Mouse (Mus musculus) spleen, postnatal 10 days (tissue): ENCODE data around the gene Taok3.

Source experiments
- DNase-seq, 2 experiments: peaks; one replicate each; pipeline ENCODE4 v3.0.0; 2021 to 2022; ENCODE audit warnings: low spot score in 2 of 2

Taok3 gene

GRCm38 (mm10) chr5:117119777-117120488 lies at the start of gene Taok3:
Gene Taok3, plus strand, starts transcription at chr5:117120129.
- DNase-seq = peak; percentile 100

- no peak for DNase-seq
Measured at GRCm38 (mm10) chr5:117087718-117088117, 32.2 kb upstream of the Taok3 start.

- no peak for DNase-seq
Measured at GRCm38 (mm10) chr5:117089147-117089546, 30.8 kb upstream of the Taok3 start.

GRCm38 (mm10) chr5:117089786-117090185 lies 30.1 kb upstream of the Taok3 start:
- no peak for DNase-seq

GRCm38 (mm10) chr5:117094431-117094830 lies 25.5 kb upstream of the Taok3 start:
- no peak for DNase-seq

GRCm38 (mm10) chr5:117096716-117097115 lies 23.2 kb upstream of the Taok3 start:
- DNase-seq = peak in 1 of 2 experiments; percentile 65

GRCm38 (mm10) chr5:117099008-117099407 lies 20.9 kb upstream of the Taok3 start:
- DNase-seq = no peak

DNA sequence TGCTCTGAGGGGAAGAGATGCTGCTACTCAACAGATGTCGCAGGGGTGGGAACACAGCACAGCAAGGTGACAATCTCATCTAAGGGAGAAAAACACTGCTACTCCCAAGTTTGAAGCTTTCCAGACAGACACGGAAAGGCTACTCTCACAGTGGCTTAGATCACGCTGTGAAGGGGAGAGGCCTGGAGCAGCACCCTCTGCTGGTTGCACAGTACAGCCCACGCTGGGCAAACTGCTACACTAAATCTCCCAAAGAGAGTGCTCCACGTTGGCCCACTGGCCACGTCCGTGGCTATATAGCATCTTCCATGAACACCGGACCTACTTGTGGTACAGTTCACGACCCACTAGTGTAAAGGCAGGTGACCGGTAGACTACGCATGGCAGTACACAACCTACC lies 20.2 kb upstream of the Taok3 start:
- DNase-seq = no peak

DNA sequence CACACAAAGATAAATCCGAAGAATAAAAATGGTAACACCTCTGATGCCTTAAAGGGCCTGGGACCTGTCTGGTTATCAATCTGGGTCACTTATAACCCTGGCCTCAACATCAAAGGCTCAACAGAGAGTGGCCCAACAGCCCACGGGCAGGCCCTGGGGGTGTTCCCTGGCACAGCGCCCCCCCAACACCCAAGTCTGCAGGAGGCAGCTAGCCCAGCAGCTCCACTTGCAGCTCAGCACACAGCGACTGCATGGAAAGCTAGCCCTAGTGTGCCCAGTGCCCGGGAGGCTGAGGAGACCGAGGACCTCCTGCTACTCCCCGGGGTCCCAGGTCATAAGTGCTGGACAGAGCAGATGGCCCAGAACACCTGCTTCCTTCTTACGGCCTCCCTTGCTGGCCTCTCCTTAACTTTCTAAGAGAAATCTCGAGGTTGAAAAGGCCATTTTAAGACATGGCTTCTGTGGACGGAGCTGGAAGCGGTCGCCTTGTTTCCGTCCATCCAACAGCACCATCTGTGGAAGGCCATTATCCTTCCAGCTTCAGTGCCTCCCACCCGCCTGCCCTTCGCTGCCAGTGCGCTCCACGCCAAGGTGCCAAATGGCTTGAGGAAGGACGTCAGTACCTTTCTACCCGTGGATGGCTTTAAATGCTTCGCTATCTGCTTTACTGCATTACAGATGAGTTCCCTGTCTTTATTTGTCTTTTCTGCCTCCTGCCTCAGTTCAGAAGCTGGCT lies 16.6 kb upstream of the Taok3 start:
- no peak for DNase-seq

GRCm38 (mm10) chr5:117104329-117104728 lies 15.6 kb upstream of the Taok3 start:
- DNase-seq = no peak

GRCm38 (mm10) chr5:117105761-117106160 lies 14.2 kb upstream of the Taok3 start:
- no peak for DNase-seq

DNA sequence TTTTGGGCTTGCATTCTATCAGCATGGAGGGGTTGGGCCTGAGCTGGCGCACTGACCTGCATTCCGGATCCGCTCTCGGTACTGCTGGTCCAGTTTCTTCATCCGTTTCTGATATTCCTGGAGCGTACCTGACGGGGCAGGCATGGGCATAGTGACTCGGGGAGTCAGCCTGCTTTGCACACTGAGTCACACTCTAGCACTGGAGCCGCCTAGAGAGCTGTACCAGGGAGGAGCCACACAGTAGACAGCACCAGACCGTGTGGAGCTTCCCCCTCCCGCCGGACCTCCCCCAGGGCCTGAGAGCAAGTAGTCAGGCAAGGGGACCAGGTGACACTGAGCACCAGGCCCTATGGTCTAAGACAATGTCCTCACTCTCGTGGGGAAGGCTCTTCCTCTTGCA lies 11.6 kb upstream of the Taok3 start:
- no peak for DNase-seq

DNA sequence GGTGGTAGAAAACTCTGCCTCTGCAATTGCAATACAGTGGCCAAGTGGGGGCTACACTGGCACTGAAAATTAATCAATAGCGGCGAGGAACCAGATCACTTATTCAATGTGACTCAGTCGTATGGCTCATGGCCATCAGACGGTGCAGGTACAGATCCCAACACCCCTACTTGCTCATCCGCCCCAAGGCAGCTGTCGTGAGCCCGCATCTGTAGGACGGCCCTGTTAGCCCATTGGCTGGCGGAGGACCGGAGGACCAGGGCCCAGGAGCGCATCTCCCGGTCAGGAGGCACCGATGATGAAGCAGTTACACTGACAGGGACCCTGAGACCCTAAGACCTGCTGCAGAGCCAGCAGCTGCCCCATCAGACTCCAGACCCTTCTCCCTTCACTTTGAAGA lies 11.2 kb upstream of the Taok3 start:
- no peak for DNase-seq

GRCm38 (mm10) chr5:117109522-117109921 lies 10.4 kb upstream of the Taok3 start:
- peak in 1 of 2 experiments; percentile 61 for DNase-seq

DNA sequence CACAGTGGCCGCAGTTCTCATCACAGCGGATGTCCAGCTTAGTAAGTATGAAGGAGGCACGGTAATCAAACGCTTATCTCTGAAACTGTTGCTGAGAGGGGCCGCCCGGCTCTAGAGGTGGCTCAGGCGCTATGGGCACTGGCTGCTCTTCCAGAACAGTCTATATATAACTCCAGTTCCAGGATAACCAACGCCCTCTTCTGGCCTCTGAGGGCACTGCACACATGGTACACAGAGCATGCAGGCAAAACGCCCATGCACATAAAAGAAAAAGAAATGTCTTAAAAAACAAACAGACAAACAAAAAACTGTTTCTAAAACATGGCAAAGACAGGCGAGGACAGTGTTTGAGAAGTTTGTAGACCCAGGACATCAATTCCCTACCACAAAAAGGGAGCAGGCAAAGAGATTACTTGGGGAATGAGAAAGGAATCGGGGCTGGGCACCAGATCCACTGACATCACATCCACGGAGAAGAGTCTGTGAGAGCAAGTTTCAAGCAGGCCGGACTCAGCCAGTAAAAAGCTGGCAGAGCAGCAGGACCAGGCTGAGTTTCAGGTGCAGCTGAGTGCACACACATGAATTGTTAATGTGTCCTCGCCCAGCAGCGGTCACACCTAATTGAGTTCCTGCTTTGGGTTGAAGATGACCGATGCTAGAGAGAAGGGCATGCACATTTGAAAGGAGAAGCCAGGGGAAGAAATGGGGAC lies 8.7 kb upstream of the Taok3 start:
- no peak for DNase-seq

- DNase-seq = no peak
Measured at GRCm38 (mm10) chr5:117111774-117112112, 8.2 kb upstream of the Taok3 start.

GRCm38 (mm10) chr5:117113330-117113729 lies 6.6 kb upstream of the Taok3 start:
- DNase-seq = peak in 1 of 2 experiments; percentile 57

- peak; percentile 41 to 61 for DNase-seq
Measured at GRCm38 (mm10) chr5:117114581-117115192, 5.2 kb upstream of the Taok3 start.

- DNase-seq = peak in 1 of 2 experiments; percentile 61
Measured at GRCm38 (mm10) chr5:117115193-117115767, 4.6 kb upstream of the Taok3 start.

- peak; percentile 97 to 100 for DNase-seq
Measured at GRCm38 (mm10) chr5:117115836-117116366, 4.0 kb upstream of the Taok3 start, which contains the start of gene Suds3. Gene Suds3, minus strand, starts transcription at chr5:117116113.

DNA sequence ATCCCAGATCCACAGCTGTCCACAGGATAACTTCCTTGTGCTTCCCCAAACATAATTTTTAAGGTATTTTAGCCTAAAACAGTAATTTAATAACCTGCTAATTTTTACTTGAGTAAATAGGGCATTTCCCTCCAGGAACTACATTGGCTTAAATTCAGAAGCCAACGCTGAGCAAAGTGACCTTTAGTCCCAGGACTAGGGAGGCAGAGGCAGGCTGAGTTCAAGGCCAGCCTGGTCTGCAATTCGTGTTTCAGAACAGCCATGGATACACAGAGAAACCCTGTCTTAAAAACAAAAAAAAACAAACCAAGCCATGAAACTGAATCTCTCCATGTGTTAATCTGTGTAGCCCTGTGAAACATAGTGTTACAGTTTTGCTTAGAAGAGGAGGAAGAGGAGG lies 3.3 kb upstream of the Taok3 start:
- no peak for DNase-seq

DNA sequence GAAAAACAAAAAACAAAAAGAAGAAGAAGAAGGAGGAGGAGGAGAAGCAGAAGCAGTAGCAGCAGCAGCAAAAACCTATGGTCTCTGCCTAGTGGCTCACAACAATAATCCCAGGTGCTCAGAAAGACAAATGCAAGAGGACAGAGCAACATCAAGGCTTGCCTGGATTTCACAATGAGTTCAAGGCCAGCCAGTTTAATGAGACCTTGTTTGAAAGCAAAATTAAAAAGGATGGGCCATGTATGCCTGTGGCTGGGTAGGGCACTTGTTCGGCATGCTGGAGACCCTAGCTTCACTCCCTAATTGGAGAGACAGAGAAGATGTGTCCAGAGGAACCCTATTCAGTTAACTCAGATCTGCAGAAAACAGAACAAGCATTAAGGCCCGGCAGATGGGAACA lies 2.7 kb upstream of the Taok3 start:
- no peak for DNase-seq
